Mouse (Mus musculus) bone marrow, adult 2 months (tissue): ENCODE results near the gene Uaca.

Source experiments
- CTCF ChIP-seq: fragments of 200-500 bp; IDR thresholded peaks from 2 replicates; pipeline ENCODE4 v1.5.1; 2011; ENCODE audit warnings: low read length, control low read depth; ENCODE audit not compliant: control insufficient read depth, insufficient read depth
- POLR2A ChIP-seq: fragments of 200-500 bp; IDR thresholded peaks from 2 replicates; pipeline ENCODE4 v1.6.1; 2011; ENCODE audit warnings: low read depth, mild to moderate bottlenecking, control low read depth, low read length, borderline replicate concordance; ENCODE audit not compliant: control insufficient read depth

DNA sequence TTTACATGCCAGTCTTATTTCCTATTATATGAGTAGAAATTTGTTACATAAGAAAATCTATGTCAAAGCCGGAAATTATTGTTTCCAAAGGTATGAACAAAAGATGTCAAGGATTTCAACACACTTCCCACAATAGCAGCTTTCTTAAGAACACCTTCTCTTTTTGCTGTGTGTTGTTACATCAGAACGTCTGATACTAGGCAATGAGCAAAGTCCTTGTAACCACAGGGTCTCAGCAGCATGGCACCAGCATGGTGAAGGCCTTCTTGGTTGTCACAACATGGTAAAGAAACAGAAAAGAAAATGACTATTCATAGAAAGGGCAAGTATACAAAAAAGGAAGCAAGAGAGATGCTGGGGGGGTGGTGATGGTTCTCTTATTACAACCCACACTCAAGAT is 20.6 kb upstream of the Uaca start:
- TF ChIP-seq POLR2A (no peak), CTCF (no peak)
